Mouse (Mus musculus) gastrocnemius, postnatal 14 days (tissue): Measurements from ENCODE around the gene Tbxas1. TPM values are rescaled to one million over a fixed set of nuclear protein-coding genes. Genes with fewer than 3 reads are reported as not detected.
A peak's percentile ranks its signal among the peaks of the same experiment; 100 is the strongest.

Experiments
- DNase-seq: peaks from one replicate; pipeline ENCODE4 v3.0.0; 2021; ENCODE audit warnings: mixed read lengths
- intact Hi-C: fragments of 180-260 bp; cut with DNase I; formaldehyde crosslinking; loops from one replicate; pipeline ENCODE4 v1.15.1; 2025; ENCODE audit warnings: low total_unique reads
- total RNA-seq, 2 experiments: library from RNA; stranded (reverse); gene quantifications; 2 replicates each; pipeline ENCODE4 v1.2.3; 2021

The Tbxas1 gene
- total RNA-seq, 2 experiments from 2014 or later = 0.75 to 1.4 TPM

DNA sequence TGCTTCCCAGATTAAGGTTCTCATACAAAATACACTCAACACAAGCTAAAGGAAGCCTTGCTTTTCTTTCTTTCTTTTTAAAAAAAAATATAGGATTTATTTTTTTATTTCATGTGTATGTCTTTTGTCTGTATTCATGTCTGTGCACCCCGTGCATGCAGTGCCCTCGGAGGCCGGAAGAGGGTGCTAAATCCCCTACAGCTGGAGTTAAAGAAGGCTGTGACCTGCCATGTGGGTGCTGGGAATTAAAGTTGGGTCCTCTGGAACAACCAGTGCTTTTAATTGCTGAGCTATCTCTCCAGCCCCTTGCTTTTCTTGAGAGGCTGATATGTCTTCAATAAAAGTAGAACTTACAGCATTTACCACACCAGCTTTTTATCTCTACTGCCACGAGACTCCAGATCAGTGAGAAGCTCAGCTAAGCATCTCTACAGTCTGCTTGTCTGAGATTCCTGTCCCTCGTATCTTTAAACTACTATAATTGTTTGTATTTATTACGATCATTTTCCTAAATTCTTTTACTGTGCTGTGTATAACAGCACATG is 24.4 kb upstream of the Tbxas1 start:
- DNase-seq = no peak
- intact Hi-C loops = no loop called here

DNA sequence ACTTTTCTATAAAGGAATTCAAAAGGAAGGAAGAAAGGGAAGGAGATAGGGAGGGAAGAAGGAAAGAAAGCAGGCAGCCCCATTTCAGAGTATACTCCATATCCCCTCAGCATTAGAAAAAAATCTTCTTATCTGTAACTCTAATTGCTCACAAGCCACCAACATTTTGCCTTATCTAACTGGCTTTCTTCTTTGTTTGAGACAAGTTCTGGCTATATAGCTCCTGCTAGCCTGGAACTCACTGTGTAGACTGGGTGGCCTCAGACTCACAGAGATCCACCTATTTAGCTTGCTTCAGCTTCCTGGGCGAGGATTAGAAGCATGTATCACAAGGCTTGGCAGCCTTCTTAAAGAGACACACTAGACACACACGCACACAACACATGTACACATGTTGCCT is 23.5 kb upstream of the Tbxas1 start:
- intact Hi-C loops = no loop called here
- DNase-seq = no peak

DNA sequence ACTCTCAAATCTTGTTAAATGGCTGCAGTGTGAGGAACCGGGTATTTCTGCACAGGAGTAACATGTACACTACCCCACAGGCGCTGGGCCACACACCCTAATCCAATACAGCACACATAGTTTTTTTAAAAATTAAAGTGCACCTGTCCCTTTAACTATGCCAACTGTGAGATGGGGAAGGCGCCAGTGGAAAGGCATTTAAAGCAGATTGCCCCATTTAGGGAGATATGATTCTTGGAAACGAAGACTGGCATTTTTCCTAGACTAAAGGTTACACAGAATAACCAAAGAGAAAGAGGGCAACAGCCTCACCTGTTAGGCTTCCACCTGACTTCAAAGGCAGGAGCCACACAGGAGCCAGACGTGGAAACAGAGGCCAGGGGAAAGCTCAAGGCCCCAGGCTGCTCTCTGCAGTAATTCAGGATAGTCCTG is 21.6 kb upstream of the Tbxas1 start:
- no peak for DNase-seq
- intact Hi-C loops = no loop called here

- intact Hi-C loops = no loop called here
- DNase-seq = no peak
Observed at GRCm38 (mm10) chr6:38859819-38860218, 15.4 kb upstream of the Tbxas1 start.

GRCm38 (mm10) chr6:38860301-38860700 is 14.9 kb upstream of the Tbxas1 start:
- intact Hi-C loops = no loop called here
- no peak for DNase-seq

DNA sequence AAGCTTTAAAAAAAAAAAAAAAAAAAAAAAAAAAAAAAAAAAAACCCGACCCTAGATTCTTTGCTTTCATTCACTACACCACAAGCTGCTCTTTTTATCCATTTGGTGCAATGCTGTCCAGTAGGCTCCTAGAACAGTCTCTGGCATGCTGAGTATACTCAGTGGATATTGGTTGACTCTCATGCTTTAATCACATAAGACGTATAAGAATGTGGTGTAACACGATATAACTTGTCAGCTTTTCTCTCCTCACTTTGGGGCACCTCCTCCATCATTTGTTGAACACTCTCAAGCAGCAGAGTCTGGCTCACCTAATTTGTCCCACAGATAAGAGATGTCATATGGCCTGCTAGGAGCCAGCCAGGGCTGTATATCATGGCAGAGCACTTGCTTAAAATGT is 11.6 kb upstream of the Tbxas1 start:
- DNase-seq = no peak
- intact Hi-C loops = no loop called here

DNA sequence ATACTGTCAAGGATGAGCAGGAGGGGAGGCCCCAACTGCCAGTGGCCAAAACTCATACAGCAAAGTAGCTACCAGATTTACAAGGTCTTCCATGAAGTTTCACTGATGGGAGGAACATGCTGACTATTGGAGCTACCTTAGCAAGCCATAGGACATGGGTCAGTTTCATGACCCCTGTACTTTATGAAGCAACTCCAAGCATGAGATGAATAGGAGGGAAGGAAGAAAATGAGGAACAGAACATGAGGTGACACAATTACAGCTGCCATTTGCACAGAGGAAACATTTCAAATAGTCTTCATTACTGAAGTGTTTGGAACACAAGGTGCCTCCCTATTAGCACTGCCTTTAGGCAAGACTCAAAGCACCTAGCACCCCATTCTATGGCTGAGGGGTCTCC is 9.4 kb upstream of the Tbxas1 start:
- intact Hi-C loops = no loop called here

GRCm38 (mm10) chr6:38866357-38866756 is 8.8 kb upstream of the Tbxas1 start:
- intact Hi-C loops = no loop called here
- DNase-seq = no peak

More for the DNA sequence above, 9.4 kb upstream of the Tbxas1 start:
- DNase-seq = no peak

DNA sequence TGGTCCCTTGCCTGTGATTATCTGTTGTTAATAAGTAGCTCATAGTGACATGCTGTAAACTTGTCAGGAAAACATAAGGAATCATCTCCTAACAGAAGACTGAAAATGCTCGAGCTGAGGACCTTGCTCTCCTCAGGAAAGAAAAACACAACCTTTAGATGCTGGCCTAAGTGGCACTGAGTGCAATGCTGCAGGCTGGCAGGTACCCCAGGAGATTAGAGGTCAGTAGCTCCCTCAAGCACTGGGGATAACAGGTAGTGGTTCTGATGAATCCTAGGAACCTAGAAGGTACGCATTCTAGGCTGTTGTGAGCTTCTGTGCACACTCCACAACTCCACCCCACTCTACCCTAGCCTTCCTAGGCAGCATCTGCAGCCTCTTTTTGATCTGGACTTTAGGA is 8.4 kb upstream of the Tbxas1 start:
- intact Hi-C loops = no loop called here
- no peak for DNase-seq

- intact Hi-C loops = no loop called here
- DNase-seq = peak; percentile 15
Observed at GRCm38 (mm10) chr6:38867291-38867690, 7.9 kb upstream of the Tbxas1 start.

DNA sequence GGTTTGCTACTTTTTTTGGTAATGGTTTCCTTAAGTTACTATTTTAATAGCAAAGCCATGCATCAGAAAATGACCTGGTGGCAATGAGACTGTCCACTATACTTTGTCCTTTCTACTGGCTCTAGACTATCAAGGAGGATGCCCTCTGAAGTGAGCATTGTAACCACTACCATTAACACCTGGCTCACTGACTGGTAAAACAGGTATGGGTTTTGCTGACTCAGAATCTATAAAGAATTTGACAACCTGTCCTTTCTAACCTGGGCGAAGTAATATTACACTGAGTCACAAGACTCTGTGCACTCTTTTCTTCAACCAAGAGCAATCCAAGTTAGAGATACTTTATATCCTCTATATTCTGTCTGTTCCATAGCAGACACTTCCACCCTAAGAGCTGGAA is 6.2 kb upstream of the Tbxas1 start:
- no peak for DNase-seq
- intact Hi-C loops = no loop called here

- intact Hi-C loops = no loop called here
- DNase-seq = no peak
Observed at GRCm38 (mm10) chr6:38870070-38870469, 5.1 kb upstream of the Tbxas1 start.

DNA sequence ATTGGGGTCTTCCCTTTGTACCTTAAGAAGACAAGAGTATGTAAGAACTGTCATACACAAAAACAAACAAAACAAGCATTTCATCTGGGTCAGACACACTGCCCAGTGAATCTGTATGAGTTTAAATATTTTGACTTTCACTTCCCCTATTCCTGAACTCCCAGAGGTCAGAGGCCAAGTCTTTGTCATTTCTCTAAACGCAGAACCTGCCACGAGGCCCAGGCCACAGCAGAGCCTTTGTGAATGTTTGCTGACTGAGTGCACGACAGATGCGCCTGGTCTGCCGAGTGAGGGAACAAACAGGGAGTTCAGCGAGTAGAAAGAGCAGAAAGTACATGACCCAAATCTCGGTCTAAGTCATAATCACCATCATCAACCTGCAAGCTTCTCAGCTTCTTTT is 4.2 kb upstream of the Tbxas1 start:
- intact Hi-C loops = no loop called here
- no peak for DNase-seq

GRCm38 (mm10) chr6:38873316-38873715 is 1.9 kb upstream of the Tbxas1 start:
- intact Hi-C loops = no loop called here
- DNase-seq = no peak

DNA sequence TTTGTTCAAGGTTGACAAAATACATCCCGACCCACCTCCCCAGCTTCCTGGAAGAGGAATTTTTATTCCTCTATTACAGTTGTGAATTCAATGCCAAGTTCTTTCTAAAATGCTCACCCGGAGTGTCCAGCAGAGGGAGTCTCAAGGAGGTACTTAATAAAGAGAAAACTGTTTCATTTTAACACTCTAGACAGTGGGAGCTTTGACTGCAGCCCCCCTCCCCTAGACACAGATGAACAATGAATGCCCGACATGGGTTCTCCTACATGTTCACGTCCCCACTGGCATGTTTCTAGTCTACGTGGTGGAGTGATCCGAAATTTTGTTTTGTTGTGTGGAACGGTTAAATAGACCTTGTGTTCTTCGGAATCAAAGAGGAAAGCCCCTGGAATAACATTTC is 1.2 kb upstream of the Tbxas1 start:
- DNase-seq = peak; percentile 37
- intact Hi-C loops = no loop called here

GRCm38 (mm10) chr6:38874565-38875257 is 493 bp upstream of the Tbxas1 start:
- peak; percentile 11 for DNase-seq
- intact Hi-C loops = no loop called here

DNA sequence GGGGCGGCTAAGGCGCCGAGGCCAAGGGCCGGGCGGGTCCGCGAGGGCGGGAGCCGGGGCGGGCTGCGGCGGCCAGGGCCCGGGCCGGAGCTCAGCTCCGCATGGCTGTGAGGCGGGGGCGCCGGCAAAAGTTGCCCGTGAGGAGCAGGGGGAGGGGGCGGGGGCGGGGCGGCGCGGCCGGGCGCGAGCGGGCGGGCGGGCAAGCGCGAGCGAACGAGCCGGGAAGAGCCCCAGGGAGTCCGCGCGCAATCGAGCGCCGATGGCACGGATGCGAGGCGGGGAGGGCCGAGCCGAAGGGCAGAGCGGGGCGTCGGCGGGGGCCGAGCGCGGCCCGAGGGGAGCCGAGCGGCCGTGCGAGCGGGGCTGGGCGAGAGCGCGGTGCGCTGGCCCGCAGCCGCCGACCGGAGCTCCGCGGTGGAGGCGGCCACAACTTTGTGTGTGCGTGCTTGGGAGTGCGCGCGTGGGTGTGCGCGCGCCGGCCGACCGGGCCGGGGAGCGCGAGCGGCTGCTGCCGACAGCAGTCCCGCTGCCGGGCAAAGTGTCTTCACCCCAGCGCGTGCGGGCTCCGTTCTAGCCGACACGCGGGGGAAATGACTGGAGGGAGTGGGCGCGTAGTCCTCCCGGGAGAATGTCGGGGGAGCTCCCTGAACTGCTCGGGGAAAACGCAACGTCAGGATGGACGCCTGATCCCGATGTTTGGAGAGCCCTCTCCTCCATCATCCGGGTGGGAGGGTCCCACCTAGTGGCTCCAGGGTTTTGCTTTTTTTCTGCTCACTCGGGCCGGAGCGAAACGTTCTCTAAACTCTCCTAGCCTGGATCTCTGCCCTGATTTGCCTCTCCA is 1.1 kb downstream of the Tbxas1 start, which contains the start of gene Hipk2:
Hipk2 (minus strand) TSS at position 95 of the 841 bp plus-strand sequence.
- peak; percentile 89 for DNase-seq
- intact Hi-C loops = no loop called here

DNA sequence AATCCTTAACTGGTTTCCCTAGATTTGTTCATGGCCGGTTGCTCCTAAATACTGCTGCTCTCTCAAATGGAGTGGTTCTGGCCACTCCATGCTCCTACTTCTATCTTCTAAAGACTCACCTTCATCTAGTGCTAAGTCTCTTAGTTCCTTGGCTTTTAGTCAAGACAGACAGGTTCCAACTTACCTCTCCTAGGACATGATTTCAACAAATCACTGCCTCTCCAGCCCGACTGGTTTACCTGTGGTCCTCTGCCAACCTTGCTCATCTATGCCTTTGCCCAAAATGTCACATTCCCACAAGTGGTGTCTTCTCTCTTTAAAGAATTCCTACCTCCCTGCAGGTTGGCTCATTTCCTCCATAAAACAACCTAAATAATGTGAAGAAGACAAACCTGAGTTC is 2.5 kb downstream of the Tbxas1 start:
- intact Hi-C loops = no loop called here
- DNase-seq = no peak

DNA sequence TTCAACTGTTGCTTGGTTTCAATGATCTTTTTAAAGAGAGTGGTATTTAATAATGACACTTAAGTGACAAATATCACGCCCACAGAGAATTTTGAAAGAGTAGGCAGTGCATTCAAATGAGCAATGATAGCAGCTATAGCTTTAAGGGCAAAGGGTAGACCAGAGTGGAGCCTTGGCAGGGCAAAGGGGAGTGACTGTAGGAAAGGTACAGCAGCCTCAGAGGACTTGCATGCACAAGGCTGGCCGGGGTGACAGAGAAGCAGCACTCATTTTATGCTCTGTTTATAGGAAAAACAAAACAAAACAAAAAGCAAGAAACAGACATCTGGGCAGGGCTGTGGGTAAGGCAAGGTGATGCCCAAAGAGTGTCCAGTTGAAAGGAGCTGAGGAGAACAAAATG is 6.3 kb downstream of the Tbxas1 start:
- no peak for DNase-seq
- intact Hi-C loops = no loop called here

DNA sequence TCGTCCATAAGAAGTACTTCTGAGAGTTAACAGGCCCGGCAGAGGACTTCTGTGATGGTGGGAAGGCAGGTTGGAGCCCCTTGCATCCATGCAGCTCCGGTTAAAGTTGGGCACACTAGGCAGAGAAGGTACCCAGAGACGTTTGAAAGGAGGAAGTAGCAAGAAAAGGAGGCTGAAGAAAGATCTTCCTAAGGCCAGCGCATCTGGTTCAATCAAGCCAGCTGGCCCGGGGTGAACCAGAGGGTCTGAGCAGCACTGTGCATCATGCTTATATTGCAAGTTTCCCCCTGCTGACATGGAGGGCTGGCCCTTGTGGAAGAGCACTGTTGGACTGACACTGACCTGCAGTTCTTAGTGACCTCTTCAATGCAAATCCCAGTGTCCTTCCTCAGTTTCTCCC is 6.8 kb downstream of the Tbxas1 start:
- intact Hi-C loops = no loop called here
- DNase-seq = no peak

DNA sequence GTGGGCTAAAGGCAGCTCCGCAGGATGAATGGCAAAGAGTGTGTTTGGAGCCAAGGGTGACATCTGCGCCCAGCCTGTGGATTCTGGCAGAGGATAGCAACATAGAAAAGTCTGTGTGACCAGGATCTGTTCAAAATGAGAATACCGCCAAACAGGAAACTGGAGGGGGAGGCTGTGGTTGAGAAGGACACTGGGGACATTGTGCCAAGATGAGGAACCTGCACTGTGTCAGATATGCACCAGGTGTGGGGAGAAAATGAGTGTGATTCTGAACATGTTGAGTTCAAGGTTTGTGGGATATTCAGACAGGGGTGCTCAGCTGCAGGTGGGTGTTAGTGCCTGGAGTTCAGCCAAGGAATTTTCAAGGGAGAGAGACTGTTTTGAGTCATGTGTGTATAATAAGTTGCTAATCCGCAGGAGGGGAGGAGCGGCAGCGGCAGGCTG is 7.5 kb downstream of the Tbxas1 start:
- no peak for DNase-seq
- intact Hi-C loops = no loop called here
